Mouse (Mus musculus): ENCODE data around the gene Zc3h12a.

DNA sequence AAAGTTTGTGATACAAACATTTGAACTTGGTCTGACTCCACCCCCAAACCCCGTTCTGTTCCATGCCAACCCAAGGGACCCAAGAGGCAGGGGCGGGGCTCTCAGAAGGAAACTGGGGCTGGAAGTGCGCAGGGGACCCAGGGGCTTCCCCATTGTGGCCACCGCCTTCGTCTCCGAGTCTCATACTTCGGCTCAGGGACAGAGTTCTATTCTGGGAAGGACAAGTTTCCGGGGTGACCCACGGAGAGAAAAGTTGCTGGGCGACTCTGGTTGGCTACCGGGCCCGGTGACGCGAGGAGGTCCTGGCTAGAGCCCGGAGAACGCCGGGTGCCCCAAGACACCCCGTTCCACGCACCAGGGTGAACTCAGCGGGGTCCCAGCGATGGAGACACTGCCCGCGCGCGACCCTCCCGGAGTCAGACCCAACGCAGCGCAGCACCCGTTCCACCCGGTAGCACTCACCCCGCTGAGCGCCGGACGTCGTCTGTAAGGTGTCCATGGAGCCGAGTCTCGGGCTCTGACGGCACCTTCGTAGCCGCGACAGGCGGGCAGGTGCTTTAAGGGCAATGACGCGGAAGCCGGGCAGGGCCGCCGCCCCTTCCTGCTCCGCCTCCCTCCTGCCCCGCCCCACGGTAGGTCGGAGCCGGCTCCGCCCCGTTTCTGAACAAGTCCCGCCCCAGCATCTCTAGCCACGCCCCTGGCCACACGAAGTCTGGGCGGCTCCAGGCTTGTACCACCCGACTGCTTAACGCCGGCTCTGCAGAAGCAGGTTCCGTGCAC, at the start of gene Zc3h12a:
- TF ChIP-seq POLR2A (IDR thresholded peaks at IDR 0.05; ENCODE audit: insufficient read length, low read depth) (peak; percentile 81), USF1 (IDR thresholded peaks at IDR 0.05; ENCODE audit: low read depth) (no peak), MAX (IDR thresholded peaks at IDR 0.05; ENCODE audit: low read depth) (no peak), TCF12 (IDR thresholded peaks at IDR 0.05; ENCODE audit: insufficient read depth, poor library complexity, severe bottlenecking) (no peak), POLR2AphosphoS2 (IDR thresholded peaks at IDR 0.05; ENCODE audit: insufficient read length, low read depth) (peak; percentile 86), CEBPB (IDR thresholded peaks at IDR 0.05; ENCODE audit: insufficient read depth, poor library complexity, severe bottlenecking) (no peak), TCF3 (IDR thresholded peaks at IDR 0.05; ENCODE audit: insufficient read length, low read depth) (no peak), MYOG (IDR thresholded peaks at IDR 0.05; ENCODE audit: control insufficient read depth in 1 of 3, insufficient read depth in 1 of 3, insufficient read length in 2 of 3, low read depth in 2 of 3) (peak in 1 of 3 experiments; percentile 57)
